Mouse (Mus musculus) intestine, embryonic 16.5 days (tissue): ENCODE measurements around the gene Gm19935. TPM values are rescaled to one million over a fixed set of nuclear protein-coding genes. Genes with fewer than 3 reads are reported as not detected.

Source experiments
- ATAC-seq: fragments of 200-750 bp; cut with Nextera tagmentation; 2 replicates; pipeline ENCODE4 v1.8.0; 2017; ENCODE audit warnings: moderate TSS enrichment, moderate library complexity
- H3K27ac ChIP-seq: fragments of 300-500 bp; sonication (generic); 2 replicates; pipeline ENCODE4 v1.5.1; 2014; ENCODE audit warnings: mild to moderate bottlenecking, low read length
- H3K27me3 ChIP-seq: fragments of 300-500 bp; sonication (generic); replicated peaks from 2 replicates; pipeline ENCODE4 v1.6.1; 2014; ENCODE audit warnings: low read length, control low read depth, mixed read lengths; ENCODE audit not compliant: control insufficient read depth, insufficient read depth
- H3K36me3 ChIP-seq: fragments of 300-500 bp; sonication (generic); 2 replicates; pipeline ENCODE4 v1.6.1; 2014; ENCODE audit warnings: low read length, control low read depth; ENCODE audit not compliant: control insufficient read depth, insufficient read depth
- H3K4me1 ChIP-seq: fragments of 300-500 bp; sonication (generic); 2 replicates; pipeline ENCODE4 v1.6.1; 2014; ENCODE audit warnings: low read length, control low read depth, mixed read lengths; ENCODE audit not compliant: control insufficient read depth, insufficient read depth
- H3K4me2 ChIP-seq: fragments of 300-500 bp; sonication (generic); 2 replicates; pipeline ENCODE4 v1.6.1; 2014; ENCODE audit warnings: low read depth, low read length, control low read depth
- H3K4me3 ChIP-seq: fragments of 300-500 bp; sonication (generic); 2 replicates; pipeline ENCODE4 v1.5.1; 2014; ENCODE audit warnings: mild to moderate bottlenecking, low read length
- H3K9ac ChIP-seq: fragments of 300-500 bp; sonication (generic); 2 replicates; pipeline ENCODE4 v1.6.1; 2014; ENCODE audit warnings: low read depth, low read length
- H3K9me3 ChIP-seq: fragments of 300-500 bp; sonication (generic); 2 replicates; pipeline ENCODE4 v1.6.1; 2016; ENCODE audit warnings: low read length, control low read depth; ENCODE audit not compliant: control insufficient read depth
- WGBS: fragments of 180-500 bp; shearing (Covaris S2); extraction: QIAGEN DNeasy Blood & Tissue Kit; methylation state at CpG from one replicate; pipeline ENCODE4 v1.1.7; 2014; 5-methylcytosine and 5-hydroxymethylcytosine counted together
- microRNA-seq: library from miRNA; unstranded; fragments of <30 nt; microRNA quantifications from one replicate; pipeline ENCODE4, GENCODE M21; 2016
- polyA plus RNA-seq: library from polyadenylated mRNA; unstranded; fragments of >200 nt; fragmentation: Nextera tagmentation; extraction: Ambion mirVana; gene quantifications from 2 replicates; pipeline ENCODE4 v1.2.1, GENCODE M21; 2015

Gene Gm19935
- polyA plus RNA-seq, 1 experiment from 2014 or later = not detected

DNA sequence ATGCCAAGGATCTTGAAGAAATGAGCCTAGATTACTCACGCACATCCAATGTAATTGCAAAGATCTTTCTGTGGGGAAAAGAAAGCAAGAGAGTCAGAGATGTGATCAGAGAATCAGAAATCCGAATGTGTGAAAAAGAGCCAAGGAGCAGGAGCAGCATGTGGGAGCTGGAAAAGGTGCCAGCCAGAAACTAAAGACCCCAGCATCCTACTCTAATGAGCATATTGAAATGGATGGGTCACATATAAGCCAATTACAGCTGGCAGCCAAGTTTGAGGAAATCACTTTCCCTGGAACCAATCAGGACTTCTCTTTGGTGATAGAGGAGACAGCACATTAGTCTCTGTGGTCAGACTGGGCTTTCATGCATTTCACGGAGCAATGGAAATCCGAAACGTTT lies 47.4 kb downstream of the Gm19935 start:
- no peaks in the 10 kb centered on the region for H3K4me1 ChIP-seq
- 77% methylated on average over 5 of the region's 5 CpGs for WGBS
- H3K27ac ChIP-seq = no peak overlapping the region
- no peak overlapping the region for H3K4me2 ChIP-seq
- no peaks in the 10 kb centered on the region for H3K27me3 ChIP-seq
- no peaks in the 10 kb centered on the region for H3K36me3 ChIP-seq
- no peak overlapping the region for H3K4me3 ChIP-seq
- ATAC-seq = no peak
- H3K9me3 ChIP-seq = no peaks in the 10 kb centered on the region
- H3K9ac ChIP-seq = no peak overlapping the region

Small RNA genes lying within 50 kb of the gene (microRNA-seq; reads per million reads assigned to microRNA genes)
- not detected for gene Gm44382

Other genes with a start within 250 kb of the Gm19935 start
- 283 and 397 TPM in 2 replicates for gene Chd9, start 11.0 kb upstream of the Gm19935 start, polyA plus RNA-seq